Mouse (Mus musculus): ENCODE data around the gene Samd10.

- TF ChIP-seq POLR2A (IDR thresholded peaks at IDR 0.05; ENCODE audit: control insufficient read depth, low read depth, low read length), result no peak
- no peak for TF ChIP-seq CTCF (IDR thresholded peaks at IDR 0.05; ENCODE audit: control insufficient read depth, insufficient read depth, insufficient replicate concordance, low read depth, low read length)
Observed at GRCm38 (mm10) chr2:181588229-181588780, 10.7 kb downstream of the Samd10 start.

Measured in testis, adult 2 months (tissue).